Mouse (Mus musculus): Measurements from ENCODE around the gene Ero1l. TPM values are rescaled to one million over a fixed set of nuclear protein-coding genes. Genes with fewer than 3 reads are reported as not detected.
A peak's percentile ranks its signal among the peaks of the same experiment; 100 is the strongest.

The Ero1l gene
- 32.0 and 37.0 TPM in 2 replicates for polyA plus RNA-seq (2015; fragmentation: Nextera tagmentation; extraction: Ambion mirVana)

- Histone ChIP-seq H3K4me3 (peak within 1 kb of the TSS; percentile 97), H3K27me3 (replicated peaks) (no peaks in the 10 kb centered on the region), H3K36me3 (no peaks in the 10 kb centered on the region), H3K9ac (peak within 1 kb of the TSS; percentile 97), H3K27ac (replicated peaks) (peak within 1 kb of the TSS; percentile 96), H3K4me1 (peaks cover 51% of the 10 kb centered on the region), H3K9me3 (no peaks in the 10 kb centered on the region), H3K4me2 (peak within 1 kb of the TSS; percentile 84)
- 2% methylated on average over 63 of the region's 74 CpGs for WGBS
- ATAC-seq (ENCODE audit: extremely low read depth, insufficient number of reproducible peaks, low FRiP score, low TSS enrichment): peak; percentile 87
Measured at GRCm38 (mm10) chr14:45318426-45319236, at the start of gene Ero1l. Ero1l (minus strand) TSS chr14:45318771.

GRCm38 (mm10) chr14:45365196-45365587, 46.6 kb upstream of the Ero1l start:
- Histone ChIP-seq H3K27ac (replicated peaks) (no peak overlapping the region), H3K4me3 (no peak overlapping the region), H3K4me2 (no peak overlapping the region), H3K9me3 (0 out of 2 replicates have a peak, but pooled peaks cover 6% of the 10 kb centered on the region), H3K27me3 (replicated peaks) (no peaks in the 10 kb centered on the region), H3K9ac (no peak overlapping the region), H3K36me3 (peaks cover 29% of the 10 kb centered on the region), H3K4me1 (no peaks in the 10 kb centered on the region)
- WGBS: 88% methylated on average over 6 of the region's 6 CpGs
- ATAC-seq (ENCODE audit: extremely low read depth, insufficient number of reproducible peaks, low FRiP score, low TSS enrichment): no peak

- H3K4me2 ChIP-seq: no peak overlapping the region
- ATAC-seq (ENCODE audit: extremely low read depth, insufficient number of reproducible peaks, low FRiP score, low TSS enrichment): no peak; the same call in 1 of the 2 replicates
- H3K9me3 ChIP-seq: 0 out of 2 replicates have a peak, but pooled peaks cover under 1% of the 10 kb centered on the region
- WGBS: 80% methylated on average over 16 of the region's 16 CpGs
- no peak overlapping the region for H3K4me3 ChIP-seq
- no peak overlapping the region for H3K9ac ChIP-seq
- no peak overlapping the region for H3K27ac ChIP-seq (replicated peaks)
- peaks cover 29% of the 10 kb centered on the region for H3K36me3 ChIP-seq
- no peaks in the 10 kb centered on the region for H3K4me1 ChIP-seq
- H3K27me3 ChIP-seq (replicated peaks): no peaks in the 10 kb centered on the region
Measured at GRCm38 (mm10) chr14:45364211-45365195, 45.9 kb upstream of the Ero1l start.

GRCm38 (mm10) chr14:45350931-45351859, 32.6 kb upstream of the Ero1l start, which contains the start of gene Styx:
Styx (plus strand) TSS chr14:45351093.
- ATAC-seq (ENCODE audit: extremely low read depth, insufficient number of reproducible peaks, low FRiP score, low TSS enrichment): peak; percentile 98
- peak within 1 kb of the TSS; percentile 93 for H3K9ac ChIP-seq
- no peaks in the 10 kb centered on the region for H3K27me3 ChIP-seq (replicated peaks)
- peak within 1 kb of the TSS; percentile 88 for H3K27ac ChIP-seq (replicated peaks)
- peaks cover 18% of the 10 kb centered on the region for H3K4me1 ChIP-seq
- peaks cover 37% of the 10 kb centered on the region for H3K36me3 ChIP-seq
- peak within 1 kb of the TSS; percentile 77 for H3K4me2 ChIP-seq
- no peaks in the 10 kb centered on the region for H3K9me3 ChIP-seq
- WGBS: under 1% methylated on average over 63 of the region's 93 CpGs
- H3K4me3 ChIP-seq: peak within 1 kb of the TSS; percentile 87

- Histone ChIP-seq H3K9ac (peak within 1 kb of the TSS; percentile 89), H3K4me1 (peaks cover 8% of the 10 kb centered on the region), H3K9me3 (no peaks in the 10 kb centered on the region), H3K4me3 (peak within 1 kb of the TSS; percentile 78), H3K4me2 (peak within 1 kb of the TSS; percentile 82), H3K27me3 (replicated peaks) (no peaks in the 10 kb centered on the region), H3K27ac (replicated peaks) (peak within 1 kb of the TSS; percentile 88), H3K36me3 (peaks cover 31% of the 10 kb centered on the region)
- under 1% methylated on average over 44 of the region's 44 CpGs for WGBS
- peak; percentile 98 for ATAC-seq (ENCODE audit: extremely low read depth, insufficient number of reproducible peaks, low FRiP score, low TSS enrichment)
Measured at GRCm38 (mm10) chr14:45329589-45330181, 11.1 kb upstream of the Ero1l start, which contains the start of gene Psmc6. Psmc6 (plus strand) TSS chr14:45329788.

GRCm38 (mm10) chr14:45329018-45329588, 10.5 kb upstream of the Ero1l start:
- H3K4me3 ChIP-seq: peak overlapping the region; percentile 78
- no peaks in the 10 kb centered on the region for H3K27me3 ChIP-seq (replicated peaks)
- H3K9ac ChIP-seq: peak overlapping the region; percentile 70
- no peak; the same call in 1 of the 2 replicates for ATAC-seq (ENCODE audit: extremely low read depth, insufficient number of reproducible peaks, low FRiP score, low TSS enrichment)
- H3K4me2 ChIP-seq: peak overlapping the region; percentile 70
- 9% methylated on average over 8 of the region's 8 CpGs for WGBS
- no peaks in the 10 kb centered on the region for H3K9me3 ChIP-seq
- H3K4me1 ChIP-seq: peaks cover 8% of the 10 kb centered on the region
- H3K27ac ChIP-seq (replicated peaks): peak overlapping the region; percentile 50
- peaks cover 27% of the 10 kb centered on the region for H3K36me3 ChIP-seq

- Histone ChIP-seq H3K27me3 (replicated peaks) (no peaks in the 10 kb centered on the region), H3K4me3 (no peak overlapping the region), H3K27ac (replicated peaks) (no peak overlapping the region), H3K4me2 (no peak overlapping the region), H3K9me3 (no peaks in the 10 kb centered on the region), H3K4me1 (peaks cover 8% of the 10 kb centered on the region), H3K36me3 (peaks cover 21% of the 10 kb centered on the region), H3K9ac (no peak overlapping the region)
- 91% methylated on average over 4 of the region's 4 CpGs for whole genome bisulfite sequencing
- no peak for ATAC-seq (ENCODE audit: extremely low read depth, insufficient number of reproducible peaks, low FRiP score, low TSS enrichment)
Measured at GRCm38 (mm10) chr14:45328072-45328713, 9.6 kb upstream of the Ero1l start.

- Histone ChIP-seq H3K4me3 (no peak overlapping the region), H3K27ac (replicated peaks) (no peak overlapping the region), H3K36me3 (no peaks in the 10 kb centered on the region), H3K4me2 (no peak overlapping the region), H3K4me1 (peaks cover 11% of the 10 kb centered on the region; the same call in 1 of the 2 replicates), H3K9ac (no peak overlapping the region), H3K27me3 (replicated peaks) (no peaks in the 10 kb centered on the region), H3K9me3 (no peaks in the 10 kb centered on the region)
- no peak for ATAC-seq (ENCODE audit: extremely low read depth, insufficient number of reproducible peaks, low FRiP score, low TSS enrichment)
Measured at GRCm38 (mm10) chr14:45325471-45325870, 6.9 kb upstream of the Ero1l start.

- H3K9ac ChIP-seq: no peak overlapping the region
- ATAC-seq (ENCODE audit: extremely low read depth, insufficient number of reproducible peaks, low FRiP score, low TSS enrichment): no peak
- no peaks in the 10 kb centered on the region for H3K9me3 ChIP-seq
- H3K4me2 ChIP-seq: no peak overlapping the region
- H3K27ac ChIP-seq (replicated peaks): no peak overlapping the region
- no peak overlapping the region for H3K4me3 ChIP-seq
- peaks cover 16% of the 10 kb centered on the region for H3K4me1 ChIP-seq
- H3K27me3 ChIP-seq (replicated peaks): no peaks in the 10 kb centered on the region
- no peaks in the 10 kb centered on the region for H3K36me3 ChIP-seq
- 75% methylated on average over 3 of the region's 3 CpGs for WGBS
Measured at GRCm38 (mm10) chr14:45323320-45323719, 4.7 kb upstream of the Ero1l start.

Measured in heart, embryonic 13.5 days (tissue).